Mouse (Mus musculus) neutrophil, adult 65 days (primary cell): Measurements from ENCODE around the gene Erlin1. TPM values are rescaled to one million over a fixed set of nuclear protein-coding genes. Genes with fewer than 3 reads are reported as not detected.

Experiments
- total RNA-seq: library from RNA; stranded (reverse); gene quantifications from 2 replicates; pipeline ENCODE4 v1.2.4, GENCODE M21; 2023

Gene Erlin1
- total RNA-seq: 25.5 and 27.4 TPM in 2 replicates

GRCm38 (mm10) chr19:44069121-44069913, at the start of gene Erlin1:
TSS of gene Erlin1 (minus strand) at chr19:44069785.

DNA sequence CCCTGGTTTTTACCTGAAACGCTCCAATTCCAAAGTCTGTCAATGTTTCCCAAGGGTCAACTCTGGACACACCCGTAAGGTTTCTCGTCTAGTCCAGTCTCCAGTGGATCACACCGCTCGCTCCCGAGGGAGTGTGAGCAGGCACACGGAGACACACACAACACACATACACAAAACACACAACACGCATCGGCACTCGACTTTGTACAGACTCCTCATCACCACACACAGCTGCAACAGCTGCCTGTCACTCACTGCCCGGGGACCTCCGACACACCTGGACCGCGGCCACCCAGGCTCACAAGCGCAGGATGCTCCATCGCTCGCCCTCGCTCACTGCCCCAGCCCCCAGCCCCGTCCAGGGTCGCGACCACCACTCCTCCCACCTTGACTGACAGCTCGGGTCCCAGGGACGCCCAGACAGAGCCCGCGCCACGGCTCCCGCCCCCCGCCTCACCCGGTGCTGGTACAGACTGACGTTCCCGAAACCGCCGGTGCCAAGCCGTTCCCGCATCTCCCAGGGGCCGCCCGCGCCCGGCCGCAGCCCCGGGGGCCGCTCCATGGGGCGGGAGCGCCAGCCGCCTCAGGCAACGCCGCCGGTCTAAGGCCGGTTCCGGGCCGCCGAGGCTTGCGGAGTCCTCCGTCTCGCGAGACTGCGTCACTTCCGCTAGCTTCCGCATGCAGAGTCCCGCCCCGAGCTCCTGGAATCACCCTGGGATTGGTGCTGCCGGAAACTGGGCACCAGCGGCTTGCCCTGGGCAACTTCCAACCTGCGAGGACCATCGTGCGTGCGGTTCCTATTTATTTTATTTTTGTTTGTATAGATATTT, 37.5 kb upstream of the Erlin1 start, which contains the start of gene Chuk:
Chuk (minus strand) TSS at position 650 of the 830 bp plus-strand sequence.

GRCm38 (mm10) chr19:44028972-44029371, 40.6 kb downstream of the Erlin1 start, which contains the start of gene Cyp2c23:
TSS of gene Cyp2c23 (minus strand) at chr19:44029208.

GRCm38 (mm10) chr19:43986069-43986794, 83.4 kb downstream of the Erlin1 start, which contains the start of gene Cpn1:
TSS of gene Cpn1 (minus strand) at chr19:43986556.

Other genes starting within 250 kb of the Erlin1 start
- gene Dnmbp, start 129.6 kb downstream of the Erlin1 start, total RNA-seq: 19.9 and 26.2 TPM in 2 replicates
- gene Cpn1, start 83.2 kb downstream of the Erlin1 start, total RNA-seq: not detected in 2 replicates
- gene Cyp2c23, start 40.6 kb downstream of the Erlin1 start, total RNA-seq: not detected in 2 replicates
- gene Chuk, start 37.7 kb upstream of the Erlin1 start, total RNA-seq: 41.3 and 56.6 TPM in 2 replicates
- 8.1 and 12.4 TPM in 2 replicates for gene Cwf19l1, start 66.1 kb upstream of the Erlin1 start, total RNA-seq
- 56.9 and 64.7 TPM in 2 replicates for gene Bloc1s2, start 76.7 kb upstream of the Erlin1 start, total RNA-seq
- not detected in 2 replicates for gene Pkd2l1, start 122.7 kb upstream of the Erlin1 start, total RNA-seq
- not detected in 2 replicates for gene Scd3, start 133.5 kb upstream of the Erlin1 start, total RNA-seq
- 14.1 and 16.4 TPM in 2 replicates for gene Scd2, start 223.9 kb upstream of the Erlin1 start, total RNA-seq